10 mouse cellular contexts compared by ENCODE assay signal in genomic region chr11:33827829-33828206, GRCm38 (mm10).
A peak's percentile ranks its signal among the peaks of the same experiment; 100 is the strongest.
DNase-seq lines count a peak whose midpoint lies in the region; ATAC-seq and TF ChIP-seq lines count a peak whose summit lies in the region.
"Had no signal": no experiment of that assay in that cellular context is flagged by ENCODE, and none has a peak within 500 bp of the region (broad histone marks: within the 10 kb centered on the region; RNA-seq: fewer than 3 reads in every experiment).

No protein-coding gene starts in this region.

- WGBS in forebrain, embryonic 15.5 days: 38% methylated on average over 6 of the region's 6 CpGs

- peak; percentile 96 for DNase-seq in brain, adult 2 months (ENCODE audit: low read depth, low spot score)
- peak; percentile 93 for DNase-seq in brain, embryonic 14.5 days (ENCODE audit: low read depth)
- DNase-seq in left cerebral cortex, postnatal 36 days (ENCODE audit: low spot score in 2 of 2): peak; percentile 30 to 33
- DNase-seq in T-cell, adult 2 months (ENCODE audit: low spot score): no peak
- no peak for DNase-seq in thymus, postnatal 0 days (ENCODE audit: low spot score)
- DNase-seq in lung, postnatal 10 days: no peak
- DNase-seq: kidney, postnatal 36 days had no signal

- H3K4me3 ChIP-seq in forebrain, embryonic 15.5 days: no peak overlapping the region
- H3K4me3 ChIP-seq: liver, embryonic 15.5 days had no signal

- 0 out of 2 replicates have a peak overlapping the region, but pooled peaks have one; percentile 5 for H3K4me2 ChIP-seq in forebrain, embryonic 15.5 days (replicated peaks)
- H3K4me2 ChIP-seq: liver, embryonic 15.5 days had no signal

- H3K27ac ChIP-seq in forebrain, embryonic 15.5 days (replicated peaks): peak overlapping the region; percentile 81
- H3K27ac ChIP-seq: liver, embryonic 15.5 days had no signal

- no peaks in the 10 kb centered on the region for H3K27me3 ChIP-seq in forebrain, embryonic 15.5 days
- H3K27me3 ChIP-seq: liver, embryonic 15.5 days had no signal

- peak; percentile 67 for ATAC-seq in forebrain, embryonic 15.5 days (replicated peaks)

- peaks cover 36% of the 10 kb centered on the region for H3K4me1 ChIP-seq in forebrain, embryonic 15.5 days
- H3K4me1 ChIP-seq: liver, embryonic 15.5 days had no signal

- H3K9ac ChIP-seq in forebrain, embryonic 15.5 days (replicated peaks): no peak overlapping the region
- H3K9ac ChIP-seq: liver, embryonic 15.5 days had no signal

- intact Hi-C loops in left cerebral cortex, postnatal 36 days (cut with DNase I): no loop called here

- TF ChIP-seq CTCF in brain, embryonic 14.5 days (IDR thresholded peaks at IDR 0.05; ENCODE audit: borderline replicate concordance, extremely low read depth, insufficient read depth, insufficient read length): no peak

- no peaks in the 10 kb centered on the region for H3K9me3 ChIP-seq in forebrain, embryonic 15.5 days
- H3K9me3 ChIP-seq: liver, embryonic 15.5 days had no signal

- no peak for TF ChIP-seq POLR2A in brain, embryonic 14.5 days (IDR thresholded peaks at IDR 0.05; ENCODE audit: borderline replicate concordance, extremely low read depth, insufficient read depth, insufficient read length, poor library complexity, severe bottlenecking)

- no peaks in the 10 kb centered on the region for H3K36me3 ChIP-seq in forebrain, embryonic 15.5 days
- H3K36me3 ChIP-seq: G1E; liver, embryonic 15.5 days had no signal

Comparison
In these comparisons a context has a peak if more than half of its experiments do, and no peak if none do; other contexts are left out.
1. DNase-seq: peak in brain, adult 2 months (single experiment), brain, embryonic 14.5 days (single experiment) and left cerebral cortex, postnatal 36 days (2 of 2); none in T-cell, adult 2 months (single experiment), thymus, postnatal 0 days (single experiment) and lung, postnatal 10 days (single experiment).